Comparison of ENCODE assay signal across 17 mouse cellular contexts in genomic region chr16:78407855-78408254, GRCm38 (mm10). TPM values are rescaled to one million over a fixed set of nuclear protein-coding genes. Genes with fewer than 3 reads are reported as not detected.
DNase-seq lines count a peak whose midpoint lies in the region; ATAC-seq lines count a peak whose summit lies in the region.
"Had no signal": no experiment of that assay in that cellular context is flagged by ENCODE, and none has a peak within 500 bp of the region (broad histone marks: within the 10 kb centered on the region; RNA-seq: fewer than 3 reads in every experiment).

No protein-coding gene starts in this region.

- no peak for ATAC-seq in erythroid progenitor cell, adult 5-6 weeks (replicated peaks; ENCODE audit: low FRiP score, poor library complexity, severe bottlenecking)
- ATAC-seq: forebrain, embryonic 14.5 days; forebrain, embryonic 16.5 days had no signal

- intact Hi-C loops in heart, postnatal 10 days (cut with DNase I), result no loop called here

- DNase-seq in heart, adult 11 months, result peak; percentile 35
- DNase-seq in heart, postnatal 10 days, result no peak
- DNase-seq in right cerebral cortex, adult 18-20 months, result peak; percentile 18
- DNase-seq in right cerebral cortex, postnatal 36 days (ENCODE audit: low spot score in 2 of 2), result no peak
- DNase-seq in brain, adult 2 months (ENCODE audit: low read depth, low spot score), result peak; percentile 43
- peak; percentile 18 for DNase-seq in telencephalon, adult 2 months (ENCODE audit: low read depth, low spot score)
- DNase-seq: adrenal gland, adult 2 months; adrenal gland, postnatal 10 days; adrenal gland, postnatal 25 days; cerebellum, adult 11-12 months; cerebellum, adult 2 months; cerebellum, adult 9-10 months; cerebellum, postnatal 10 days; cerebellum, postnatal 25 days had no signal

RNA-seq across cellular contexts. Expression of gene Btg3, which starts 30.9 kb away (rescaled TPM):
- 10 to 100 TPM; 16.1 to 18.9 TPM for total RNA-seq in heart, postnatal 10 days (2021)
- total RNA-seq in erythroid progenitor cell, adult 5-6 weeks (2015; ENCODE audit: low replicate concordance), result 41.8 and 54.5 TPM in 2 replicates
- total RNA-seq in erythroid progenitor cell, adult 5-6 weeks (2017; ENCODE audit: low replicate concordance), result 17.6 and 31.6 TPM in 2 replicates

Comparison
In these comparisons a context has a peak if more than half of its experiments do, and no peak if none do; other contexts are left out.
1. DNase-seq: peak in heart, adult 11 months (single experiment), right cerebral cortex, adult 18-20 months (single experiment), brain, adult 2 months (single experiment) and telencephalon, adult 2 months (single experiment); none in heart, postnatal 10 days (0 of 2) and right cerebral cortex, postnatal 36 days (0 of 2).